In genomic region chr9:67041840-67042812, GRCm38 (mm10) we compare ENCODE assay signal across 9 mouse cellular contexts. TPM values are rescaled to one million over a fixed set of nuclear protein-coding genes. Genes with fewer than 3 reads are reported as not detected.
DNase-seq lines count a peak whose midpoint lies in the region; ATAC-seq and TF ChIP-seq lines count a peak whose summit lies in the region.
"Had no signal": no experiment of that assay in that cellular context is flagged by ENCODE, and none has a peak within 500 bp of the region (broad histone marks: within the 10 kb centered on the region; RNA-seq: fewer than 3 reads in every experiment).

No protein-coding gene starts in this region.

- peak overlapping the region; percentile 88 for H3K4me3 ChIP-seq in lung, embryonic 16.5 days (ENCODE audit: low read length)
- H3K4me3 ChIP-seq in embryonic fibroblast, embryonic 13.5 days (ENCODE audit: insufficient read depth, low read length) = peak overlapping the region; percentile 87
- H3K4me3 ChIP-seq in limb, embryonic 11.5 days (ENCODE audit: low read depth, low read length) = peak overlapping the region; percentile 81
- peak overlapping the region; percentile 64 for H3K4me3 ChIP-seq in small intestine, adult 2 months (ENCODE audit: low read depth, low read length)

- H3K27ac ChIP-seq in lung, embryonic 16.5 days (ENCODE audit: low read length) = peak overlapping the region; percentile 93
- H3K27ac ChIP-seq in embryonic fibroblast, embryonic 13.5 days (ENCODE audit: insufficient read depth, low read length) = peak overlapping the region; percentile 67
- no peak overlapping the region for H3K27ac ChIP-seq in limb, embryonic 11.5 days (replicated peaks; ENCODE audit: low read depth, low read length)
- H3K27ac ChIP-seq in small intestine, adult 2 months (ENCODE audit: insufficient read depth, low read depth, low read length) = peak overlapping the region; percentile 99

- H3K27me3 ChIP-seq in lung, embryonic 16.5 days (ENCODE audit: control insufficient read depth, insufficient read depth, low read depth, low read length) = no peaks in the 10 kb centered on the region
- H3K27me3 ChIP-seq in limb, embryonic 11.5 days (ENCODE audit: control insufficient read depth, insufficient read depth, low read length) = peaks cover 5% of the 10 kb centered on the region
- H3K27me3 ChIP-seq in small intestine, adult 2 months (ENCODE audit: control insufficient read depth, insufficient read depth, low read length) = 0 out of 2 replicates have a peak, but pooled peaks cover under 1% of the 10 kb centered on the region

- ATAC-seq in lung, embryonic 16.5 days (ENCODE audit: low read depth) = no peak
- no peak for ATAC-seq in limb, embryonic 11.5 days (ENCODE audit: insufficient number of reproducible peaks, low FRiP score, low TSS enrichment, low read depth)

- peaks cover 65% of the 10 kb centered on the region for H3K4me1 ChIP-seq in lung, embryonic 16.5 days (replicated peaks; ENCODE audit: control insufficient read depth, insufficient read depth, low read length)
- H3K4me1 ChIP-seq in embryonic fibroblast, embryonic 13.5 days (ENCODE audit: control insufficient read depth, insufficient read depth, low read length) = peaks cover 22% of the 10 kb centered on the region
- H3K4me1 ChIP-seq in limb, embryonic 11.5 days (ENCODE audit: control insufficient read depth, insufficient read depth, low read length) = peaks cover 34% of the 10 kb centered on the region
- peaks cover 14% of the 10 kb centered on the region for H3K4me1 ChIP-seq in small intestine, adult 2 months (ENCODE audit: control insufficient read depth, insufficient read depth, insufficient read length, low read length)

- no peaks in the 10 kb centered on the region for H3K9me3 ChIP-seq in lung, embryonic 16.5 days (ENCODE audit: control insufficient read depth, low read length)
- no peaks in the 10 kb centered on the region for H3K9me3 ChIP-seq in limb, embryonic 11.5 days (ENCODE audit: control insufficient read depth, low read length)

- no peak for DNase-seq in lung, postnatal 25 days (ENCODE audit: low spot score)
- DNase-seq in limb, embryonic 11.5 days (ENCODE audit: low spot score) = no peak
- DNase-seq in right cerebral cortex, postnatal 10 days (ENCODE audit: low spot score in 2 of 2) = no peak
- no peak for DNase-seq in cerebellum, adult 11 months
- DNase-seq in right cerebral cortex, postnatal 25 days = no peak
- DNase-seq: cerebellum, postnatal 36 days had no signal

- no peak for TF ChIP-seq CTCF in embryonic fibroblast, embryonic 13.5 days (IDR thresholded peaks at IDR 0.05; ENCODE audit: borderline replicate concordance, insufficient read depth, low read length)
- no peak for TF ChIP-seq CTCF in small intestine, adult 2 months (IDR thresholded peaks at IDR 0.05; ENCODE audit: extremely low read depth, insufficient read length, insufficient replicate concordance, low read depth, low read length)

- peak overlapping the region; percentile 73 for H3K4me2 ChIP-seq in lung, embryonic 16.5 days (ENCODE audit: low read depth, low read length)
- H3K4me2 ChIP-seq in limb, embryonic 11.5 days (ENCODE audit: low read depth, severe bottlenecking) = peak overlapping the region; percentile 58

- H3K9ac ChIP-seq in lung, embryonic 16.5 days (ENCODE audit: low read length) = peak overlapping the region; percentile 95
- H3K9ac ChIP-seq in limb, embryonic 11.5 days (ENCODE audit: low read length) = peak overlapping the region; percentile 5; the same call in 1 of the 2 replicates

- H3K36me3 ChIP-seq in lung, embryonic 16.5 days (ENCODE audit: control insufficient read depth, insufficient read depth, low read length) = peaks cover 8% of the 10 kb centered on the region
- peaks cover under 1% of the 10 kb centered on the region; the same call in 1 of the 2 replicates for H3K36me3 ChIP-seq in limb, embryonic 11.5 days (ENCODE audit: control insufficient read depth, insufficient read depth, low read length)
- H3K36me3 ChIP-seq in small intestine, adult 2 months (ENCODE audit: control insufficient read depth, insufficient read depth, low read length) = peaks cover 5% of the 10 kb centered on the region

- TF ChIP-seq POLR2A in embryonic fibroblast, embryonic 13.5 days (IDR thresholded peaks at IDR 0.05; ENCODE audit: low read depth, low read length) = 0 out of 2 replicates have a peak, but pooled peaks have one; percentile 20
- no peak for TF ChIP-seq POLR2A in small intestine, adult 2 months (IDR thresholded peaks at IDR 0.05; ENCODE audit: low read depth, low read length)

- 33% methylated on average over 14 of the region's 14 CpGs for WGBS in lung, embryonic 16.5 days
- 42% methylated on average over 14 of the region's 14 CpGs for WGBS in limb, embryonic 11.5 days
- 13% methylated on average over 14 of the region's 14 CpGs for WGBS in small intestine, adult 2 months

RNA-seq across cellular contexts. Expression of gene Tpm1, which starts 7.1 kb away (rescaled TPM):
- polyA plus RNA-seq in lung, embryonic 16.5 days (2015; fragmentation: Nextera tagmentation; extraction: Ambion mirVana) = 758 and 782 TPM in 2 replicates
- 2,470 and 3,105 TPM in 2 replicates for polyA plus RNA-seq in embryonic fibroblast, embryonic 13.5 days (2011; ENCODE audit: insufficient read length, low read depth, missing spikeins)
- polyA plus RNA-seq in limb, embryonic 11.5 days (2014; fragmentation: Nextera tagmentation; extraction: Ambion mirVana) = 395 and 414 TPM in 2 replicates
- polyA plus RNA-seq in small intestine, adult 2 months (2012; rRNA removed) = 146 and 242 TPM in 2 replicates
